24 mouse cellular contexts compared by ENCODE assay signal in genomic region chr1:125813141-125813782, GRCm38 (mm10).
"Had no signal": no experiment of that assay in that cellular context is flagged by ENCODE, and none has a peak within 500 bp of the region (broad histone marks: within the 10 kb centered on the region; RNA-seq: fewer than 3 reads in every experiment).

No protein-coding gene starts in this region.

- H3K4me1 ChIP-seq: heart, embryonic 10.5 days; heart, embryonic 12.5 days; hindbrain, embryonic 10.5 days; kidney, embryonic 15.5 days; limb, embryonic 13.5 days; limb, embryonic 15.5 days had no signal

- ATAC-seq: inflammation-experienced regulatory T-cells, adult 6 months; intestine, embryonic 16.5 days had no signal

- H3K27ac ChIP-seq: gastrocnemius, adult 2 months; heart, embryonic 10.5 days; hindbrain, embryonic 10.5 days; hindbrain, embryonic 14.5 days; kidney, embryonic 15.5 days; kidney, postnatal 0 days; limb, embryonic 13.5 days; limb, embryonic 15.5 days had no signal

- H3K4me3 ChIP-seq: gastrocnemius, adult 2 months; heart, embryonic 10.5 days; heart, embryonic 12.5 days; hindbrain, embryonic 10.5 days; kidney, embryonic 15.5 days; limb, embryonic 13.5 days; limb, embryonic 15.5 days had no signal

- H3K9me3 ChIP-seq: heart, embryonic 10.5 days; heart, embryonic 12.5 days; hindbrain, embryonic 10.5 days; kidney, embryonic 15.5 days; limb, embryonic 13.5 days; limb, embryonic 15.5 days had no signal

- H3K9ac ChIP-seq: heart, embryonic 12.5 days; hindbrain, embryonic 14.5 days; kidney, embryonic 15.5 days; limb, embryonic 13.5 days; limb, embryonic 15.5 days had no signal

- DNase-seq: gastrocnemius, adult 2 months; gastrocnemius, postnatal 10 days; gastrocnemius, postnatal 25 days; heart, adult 18-20 months; heart, postnatal 10 days; heart, postnatal 4 days; kidney, adult 11 months; kidney, adult 2 months; kidney, adult 9 months; kidney, postnatal 14 days; kidney, postnatal 36 days; layer of hippocampus, adult 9-11 months; layer of hippocampus, postnatal 36 days; left cerebral cortex, postnatal 4 days had no signal

- H3K27me3 ChIP-seq: heart, embryonic 12.5 days; kidney, embryonic 15.5 days; limb, embryonic 13.5 days; limb, embryonic 15.5 days had no signal

- H3K4me2 ChIP-seq: heart, embryonic 12.5 days; hindbrain, embryonic 14.5 days; kidney, embryonic 15.5 days; limb, embryonic 13.5 days; limb, embryonic 15.5 days had no signal

- H3K36me3 ChIP-seq: heart, embryonic 10.5 days; heart, embryonic 12.5 days; hindbrain, embryonic 10.5 days; kidney, embryonic 15.5 days; limb, embryonic 13.5 days; limb, embryonic 15.5 days had no signal
